Mouse (Mus musculus) CD8-positive naive resting alpha-beta T cell, adult 2 months (primary cell): ENCODE data around the gene Spata31d1a.
"Not testable (repeated sequence)": the region's sequence is repeated elsewhere in the genome, so short reads cannot be mapped to it uniquely, and the experiment has no call there.

Source experiments
- DNase-seq, 2 experiments: peaks; one replicate each; pipeline ENCODE4 v3.0.0; 2022; ENCODE audit warnings: low read depth in 2 of 2, low spot score in 2 of 2

The Spata31d1a gene

DNA sequence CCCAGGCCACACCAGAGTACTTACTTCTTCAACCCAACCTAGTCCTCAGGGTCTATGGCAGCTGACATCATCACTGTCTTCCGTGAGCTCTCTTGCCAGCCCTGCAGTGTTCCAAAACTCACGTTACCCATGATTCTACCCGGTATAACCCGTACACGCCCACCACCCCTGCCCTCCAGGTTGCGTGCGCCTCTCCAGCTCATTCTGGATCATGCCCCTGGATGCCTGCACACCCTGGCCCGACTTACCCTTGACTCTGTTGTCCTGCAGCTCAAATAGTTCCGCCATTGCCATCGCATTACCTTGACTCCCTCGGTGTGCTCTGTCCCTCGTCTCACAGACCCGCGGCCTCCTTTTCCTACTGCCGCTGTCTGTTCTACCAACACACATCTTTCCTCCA lies at the start of gene Spata31d1a:
Gene Spata31d1a, minus strand, starts transcription at position 101 of the 400 bp plus-strand sequence.
- no peak for DNase-seq

- DNase-seq: no peak
These were observed 46.8 kb upstream of the Spata31d1a start for GRCm38 (mm10) chr13:59756906-59757305.

- no peak for DNase-seq
These were observed 40.2 kb upstream of the Spata31d1a start for GRCm38 (mm10) chr13:59750310-59750709.

DNA sequence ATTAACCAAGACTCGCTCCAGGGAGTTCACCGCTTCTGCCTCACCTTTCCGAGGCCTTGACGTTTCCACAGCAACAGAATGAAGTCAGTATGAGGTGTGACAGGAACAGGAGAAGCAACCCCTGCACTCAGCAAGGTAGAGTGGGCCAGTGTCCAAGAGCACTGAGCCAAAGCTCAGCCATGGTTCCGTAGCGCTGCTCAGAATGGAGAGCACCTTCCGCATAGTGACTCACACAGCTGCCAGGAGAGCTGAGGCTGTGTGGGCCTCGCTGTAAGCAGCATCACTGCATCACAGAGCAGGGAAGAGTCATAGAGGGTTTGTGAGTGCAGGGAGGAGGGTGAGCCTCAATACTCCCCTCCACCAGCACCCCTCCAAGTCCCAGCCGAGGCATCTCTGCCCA lies 36.6 kb upstream of the Spata31d1a start, which contains the start of gene 1700014D04Rik:
Gene 1700014D04Rik, minus strand, starts transcription at position 42 of the 400 bp plus-strand sequence.
- DNase-seq: no peak

DNA sequence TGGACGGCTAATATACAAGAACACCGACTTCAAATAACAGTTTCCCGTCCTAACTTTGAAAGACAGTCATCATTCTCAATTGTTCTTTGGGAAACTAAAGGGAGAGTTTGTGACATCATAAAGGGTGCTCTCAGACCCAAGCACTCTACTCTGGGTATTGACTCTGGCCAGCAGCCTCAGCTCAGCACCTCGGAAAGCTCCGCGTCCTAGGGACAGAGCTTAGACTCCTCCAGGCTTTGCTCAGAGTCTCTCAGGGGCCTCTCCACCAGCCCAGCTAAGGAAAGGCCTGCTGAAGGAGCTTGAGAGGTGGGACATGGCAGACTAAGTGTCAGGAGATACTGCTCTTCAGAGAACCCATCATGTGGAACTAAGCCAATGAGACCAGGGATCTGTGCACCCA lies 36.0 kb upstream of the Spata31d1a start:
- no peak for DNase-seq

GRCm38 (mm10) chr13:59745462-59745861 lies 35.3 kb upstream of the Spata31d1a start:
- DNase-seq: no peak

- no peak for DNase-seq
These were observed 31.6 kb upstream of the Spata31d1a start for GRCm38 (mm10) chr13:59741697-59742096.

GRCm38 (mm10) chr13:59741096-59741495 lies 31.0 kb upstream of the Spata31d1a start:
- no peak for DNase-seq

DNA sequence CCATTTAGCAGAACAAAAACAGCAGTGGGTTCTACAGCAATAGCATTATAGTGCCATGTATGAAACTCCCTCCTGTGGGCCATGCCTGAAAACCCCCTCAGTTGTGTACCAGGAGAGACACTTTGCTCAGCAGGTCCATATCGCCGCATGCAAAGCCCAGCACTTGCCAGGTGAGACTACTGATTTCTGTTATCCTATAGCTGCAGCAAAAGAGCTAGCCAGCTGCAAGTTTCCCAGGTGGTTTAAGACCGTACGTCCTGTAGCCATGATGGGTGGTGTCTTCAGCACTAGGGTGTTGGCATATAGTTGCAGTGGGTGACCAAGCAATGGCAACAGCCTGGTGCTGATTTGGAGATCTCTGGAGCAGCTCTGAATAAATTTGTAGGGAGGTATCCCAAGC lies 29.3 kb upstream of the Spata31d1a start:
- DNase-seq: no peak

DNA sequence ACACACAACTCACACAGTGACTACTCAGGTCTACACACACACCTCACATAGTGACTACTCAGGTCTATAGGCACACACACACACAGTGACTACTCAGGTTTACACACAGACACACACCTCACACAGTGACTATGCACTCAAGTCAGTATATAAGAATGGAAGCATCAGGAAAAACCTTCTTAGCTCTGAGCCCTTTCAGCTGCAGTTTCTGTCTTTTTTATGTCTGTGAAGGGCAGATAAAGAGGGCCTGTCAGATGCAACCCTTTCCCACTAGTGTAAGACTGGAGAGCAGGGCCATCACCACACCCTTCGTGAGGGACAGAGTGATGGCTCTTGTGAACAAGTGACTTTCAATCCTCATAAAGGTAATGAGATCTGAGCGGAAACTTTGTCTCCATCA lies 28.3 kb upstream of the Spata31d1a start:
- DNase-seq: no peak

GRCm38 (mm10) chr13:59735190-59735589 lies 25.1 kb upstream of the Spata31d1a start:
- no peak for DNase-seq

DNA sequence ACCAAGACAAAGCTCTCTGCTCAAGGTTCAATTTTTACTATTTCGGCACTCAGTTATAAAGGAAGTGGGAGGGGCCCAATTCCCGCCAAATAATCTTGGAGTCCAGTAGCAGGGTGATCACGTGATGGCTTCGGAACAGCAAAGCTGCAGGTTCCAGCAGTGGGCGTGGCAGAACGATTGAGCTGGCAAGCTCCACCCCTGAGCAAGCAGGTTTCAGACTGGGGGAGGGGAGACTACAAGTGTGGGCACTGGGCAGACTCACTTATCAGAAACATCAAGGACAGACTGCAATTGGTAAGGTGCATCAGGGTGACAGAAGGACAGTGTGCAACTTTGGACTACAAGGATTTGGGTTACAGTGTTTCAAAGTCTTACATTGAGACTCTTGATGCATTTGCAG lies 24.2 kb upstream of the Spata31d1a start:
- not testable (repeated sequence) for DNase-seq

DNA sequence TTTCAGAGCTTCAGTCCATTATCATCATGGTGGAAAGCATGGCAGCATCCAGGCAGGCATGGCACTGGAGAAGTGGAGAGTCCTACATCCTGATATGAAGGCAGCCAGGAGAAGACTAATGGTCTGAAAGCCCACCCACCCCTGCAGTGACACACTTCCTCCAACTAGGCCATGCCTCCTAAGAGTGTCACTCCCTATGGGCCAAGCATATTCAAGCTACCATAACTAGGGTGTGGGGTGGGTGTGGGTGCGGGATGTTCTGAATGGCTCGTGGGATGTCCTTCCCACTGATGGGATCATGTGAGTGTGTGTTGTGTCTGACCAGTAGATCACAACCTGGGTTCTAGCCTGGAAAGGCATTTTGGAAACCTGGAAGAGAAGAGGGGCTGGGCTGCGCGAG lies 23.8 kb upstream of the Spata31d1a start:
- no peak for DNase-seq

GRCm38 (mm10) chr13:59731652-59732051 lies 21.5 kb upstream of the Spata31d1a start, which contains the start of gene Spata31d1d:
Gene Spata31d1d (minus strand): TSS chr13:59731752.
- DNase-seq: no peak

DNA sequence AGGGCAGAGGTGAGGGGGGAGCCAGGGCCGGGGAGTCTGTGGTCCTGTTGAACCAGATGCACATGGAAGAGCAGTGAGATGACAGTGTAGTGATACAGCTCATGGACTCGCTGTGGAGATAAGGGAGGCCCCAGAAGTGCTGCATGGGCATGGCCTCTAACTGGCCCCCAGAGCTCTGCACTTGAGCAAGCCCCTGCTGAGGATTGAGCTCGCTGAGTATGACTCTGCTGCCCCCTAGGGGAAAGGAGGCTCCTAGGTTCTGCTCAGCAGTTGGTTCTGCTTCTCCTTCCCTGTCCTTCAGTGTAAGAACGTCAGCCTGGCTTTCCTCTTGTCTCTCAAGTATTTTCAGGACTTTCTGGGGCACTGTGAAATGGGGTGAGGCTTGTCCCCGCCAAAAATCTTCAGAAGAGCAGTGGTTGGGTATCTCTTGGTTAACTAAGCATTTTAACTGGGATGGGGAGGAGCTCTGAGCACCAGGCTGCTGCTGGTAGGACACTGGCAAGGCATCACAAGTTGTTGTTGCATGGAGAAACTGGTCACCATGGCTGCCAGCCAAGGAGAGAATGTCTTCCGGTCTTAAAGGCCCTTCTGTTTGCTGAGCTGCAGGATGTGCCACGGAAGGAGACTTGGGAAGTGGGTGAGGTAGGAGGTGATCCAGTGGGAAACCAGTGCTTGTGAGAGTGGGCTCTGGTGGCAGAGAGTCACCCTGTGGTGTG lies 18.4 kb upstream of the Spata31d1a start:
- peak; percentile 83 to 86 for DNase-seq

DNA sequence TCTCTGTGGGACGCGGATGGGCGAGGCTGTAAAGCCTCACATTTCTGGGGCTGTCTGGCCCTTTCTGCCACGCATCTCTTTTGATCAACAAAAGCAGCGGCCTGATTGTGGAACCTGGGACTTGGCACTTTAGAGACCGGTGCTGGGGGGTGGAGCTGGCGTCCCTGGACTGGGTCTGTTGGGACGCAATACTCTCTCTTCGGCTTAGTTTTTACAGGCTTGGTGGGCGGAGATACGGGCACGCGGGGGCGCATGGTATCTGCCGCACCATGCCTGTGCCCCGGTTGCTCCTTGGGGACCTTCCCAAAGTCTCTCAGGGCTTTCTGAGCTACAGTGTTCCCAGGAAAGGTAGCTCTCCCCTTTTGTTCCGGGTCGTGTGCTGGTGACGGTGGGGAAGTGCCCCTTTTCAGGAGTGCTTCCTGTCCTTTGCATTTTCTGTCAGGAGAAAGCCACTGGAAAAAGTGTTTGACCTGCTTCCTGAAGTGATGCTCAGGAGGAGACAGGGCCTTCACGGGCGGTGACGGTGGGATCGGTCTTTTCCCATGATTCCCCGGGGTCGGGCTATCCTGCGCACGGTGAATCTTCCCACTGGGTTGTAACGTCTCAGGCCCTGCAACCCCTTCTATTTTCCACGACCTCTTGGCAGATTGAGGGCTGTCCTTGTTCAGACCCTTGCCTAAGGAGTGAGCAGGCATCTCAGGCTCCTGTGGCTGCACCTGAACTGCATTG lies 16.2 kb upstream of the Spata31d1a start:
- DNase-seq: no peak

GRCm38 (mm10) chr13:59722089-59722488 lies 12.0 kb upstream of the Spata31d1a start:
- not testable (repeated sequence) for DNase-seq

GRCm38 (mm10) chr13:59719475-59719874 lies 9.3 kb upstream of the Spata31d1a start:
- no peak for DNase-seq

GRCm38 (mm10) chr13:59718857-59719440 lies 8.8 kb upstream of the Spata31d1a start:
- not testable (repeated sequence) for DNase-seq

DNA sequence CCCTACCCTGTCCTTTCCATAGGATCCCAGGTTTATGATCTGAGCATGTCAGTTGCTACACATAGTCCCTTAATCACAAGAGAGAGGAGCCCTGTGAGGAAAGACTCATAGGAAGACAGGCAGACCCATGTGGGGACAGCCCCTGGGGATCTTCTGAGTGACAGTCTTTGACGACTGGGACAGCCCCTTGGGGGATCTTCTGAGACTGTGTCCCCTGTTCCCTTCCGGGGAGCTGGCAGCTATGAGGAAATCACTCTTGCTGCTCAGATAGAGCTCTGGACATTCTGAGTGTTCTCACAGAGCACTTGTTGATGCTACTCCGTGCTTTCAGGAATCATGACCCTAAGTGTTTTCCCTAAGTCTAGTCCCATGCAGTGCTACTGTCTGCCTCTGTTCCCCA lies 3.6 kb upstream of the Spata31d1a start:
- no peak for DNase-seq

- not testable (repeated sequence) for DNase-seq
These were observed 1.9 kb upstream of the Spata31d1a start, which contains the start of gene Spata31d1b for GRCm38 (mm10) chr13:59711984-59712383. Gene Spata31d1b (plus strand): TSS chr13:59712284.

- peak; percentile 14 to 46 for DNase-seq
These were observed 5.6 kb downstream of the Spata31d1a start for GRCm38 (mm10) chr13:59704562-59704961.
